ENCODE assay signal across 14 mouse cellular contexts in the genomic region with DNA sequence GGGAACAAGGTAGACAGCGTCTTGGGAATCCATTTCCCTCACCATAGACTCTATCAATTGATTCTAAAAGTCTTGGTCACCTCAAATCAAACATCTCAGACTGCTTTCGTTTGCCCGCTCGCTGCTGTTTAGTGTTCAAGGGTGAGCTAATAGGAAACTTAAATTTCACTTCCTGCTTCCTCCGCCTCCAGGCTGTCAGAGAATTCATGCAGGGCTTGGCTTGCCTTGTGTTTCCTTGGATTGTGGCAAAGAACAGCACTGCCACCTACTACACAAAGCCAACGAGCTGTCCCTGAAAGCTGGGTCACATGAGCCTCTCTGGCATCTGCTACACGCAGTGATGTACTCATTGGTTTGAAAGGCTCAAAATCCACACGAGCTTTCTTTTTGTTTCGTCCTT.
DNase-seq lines count a peak whose midpoint lies in the region; ATAC-seq and TF ChIP-seq lines count a peak whose summit lies in the region.
"Had no signal": no experiment of that assay in that cellular context is flagged by ENCODE, and none has a peak within 500 bp of the region (broad histone marks: within the 10 kb centered on the region; RNA-seq: fewer than 3 reads in every experiment).

No protein-coding gene starts in this region.

- no peak overlapping the region for H3K27ac ChIP-seq in forebrain, postnatal 0 days (ENCODE audit: low read depth, low read length)
- H3K27ac ChIP-seq in forebrain, embryonic 12.5 days: no peak overlapping the region
- peak overlapping the region; percentile 86 for H3K27ac ChIP-seq in spleen, adult 2 months (ENCODE audit: insufficient read depth, low read length)
- H3K27ac ChIP-seq: embryonic facial prominence, embryonic 12.5 days; heart, embryonic 13.5 days; hindbrain, embryonic 13.5 days had no signal

- TF ChIP-seq POLR2A in spleen, adult 2 months (IDR thresholded peaks at IDR 0.05; ENCODE audit: low read depth, low read length): no peak

- no peaks in the 10 kb centered on the region for H3K27me3 ChIP-seq in forebrain, postnatal 0 days (ENCODE audit: insufficient read depth, low read length)
- no peaks in the 10 kb centered on the region for H3K27me3 ChIP-seq in forebrain, embryonic 12.5 days
- H3K27me3 ChIP-seq in spleen, adult 2 months (ENCODE audit: control insufficient read depth, insufficient read depth, low read length): no peaks in the 10 kb centered on the region
- no peaks in the 10 kb centered on the region for H3K27me3 ChIP-seq in splenic B cell, adult 2 months (ENCODE audit: control insufficient read depth, insufficient read depth, low read length, poor library complexity, severe bottlenecking)
- H3K27me3 ChIP-seq: hindbrain, embryonic 13.5 days had no signal

- no peak overlapping the region for H3K4me2 ChIP-seq in forebrain, postnatal 0 days (ENCODE audit: low read depth)
- H3K4me2 ChIP-seq in forebrain, embryonic 12.5 days: no peak overlapping the region
- H3K4me2 ChIP-seq: embryonic facial prominence, embryonic 12.5 days; heart, embryonic 13.5 days; hindbrain, embryonic 13.5 days; liver, embryonic 11.5 days had no signal

- H3K9ac ChIP-seq in forebrain, postnatal 0 days: no peak overlapping the region
- no peak overlapping the region for H3K9ac ChIP-seq in forebrain, embryonic 12.5 days
- H3K9ac ChIP-seq: embryonic facial prominence, embryonic 12.5 days; heart, embryonic 13.5 days; hindbrain, embryonic 13.5 days had no signal

- no peaks in the 10 kb centered on the region for H3K4me1 ChIP-seq in forebrain, postnatal 0 days (ENCODE audit: insufficient read depth)
- peaks cover 3% of the 10 kb centered on the region; the same call in 1 of the 2 replicates for H3K4me1 ChIP-seq in forebrain, embryonic 12.5 days
- peaks cover 21% of the 10 kb centered on the region; the same call in 1 of the 2 replicates for H3K4me1 ChIP-seq in spleen, adult 2 months (ENCODE audit: control insufficient read depth, insufficient read depth, insufficient read length)
- H3K4me1 ChIP-seq: hindbrain, embryonic 13.5 days had no signal

- peak; percentile 32 for DNase-seq in forebrain, postnatal 0 days
- DNase-seq in spleen, adult 2 months (ENCODE audit: low read depth in 1 of 2, low spot score in 2 of 2): no peak
- DNase-seq in spleen, adult 12 weeks (ENCODE audit: low spot score): no peak
- DNase-seq in cerebellum, postnatal 14 days: peak; percentile 48 to 49
- peak; percentile 49 for DNase-seq in splenic B cell, adult 2 months (ENCODE audit: low read depth, low spot score)
- DNase-seq in adrenal gland, postnatal 4 days (ENCODE audit: low spot score in 2 of 2): no peak
- DNase-seq: right cerebral cortex, postnatal 4 days had no signal

- no peaks in the 10 kb centered on the region for H3K36me3 ChIP-seq in forebrain, postnatal 0 days (ENCODE audit: insufficient read depth)
- no peaks in the 10 kb centered on the region for H3K36me3 ChIP-seq in forebrain, embryonic 12.5 days (replicated peaks)
- H3K36me3 ChIP-seq in spleen, adult 2 months (ENCODE audit: control insufficient read depth, insufficient read depth, low read length): no peaks in the 10 kb centered on the region
- H3K36me3 ChIP-seq in splenic B cell, adult 2 months (ENCODE audit: control insufficient read depth, insufficient read depth, low read length, poor library complexity, severe bottlenecking): no peaks in the 10 kb centered on the region
- H3K36me3 ChIP-seq: embryonic facial prominence, embryonic 12.5 days; heart, embryonic 13.5 days; hindbrain, embryonic 13.5 days had no signal

- TF ChIP-seq CTCF in forebrain, postnatal 0 days (IDR thresholded peaks at IDR 0.05; ENCODE audit: low read depth): no peak
- no peak for TF ChIP-seq CTCF in spleen, adult 2 months (IDR thresholded peaks at IDR 0.05; ENCODE audit: extremely low read depth, insufficient read depth, insufficient read length, insufficient replicate concordance)

- peak; percentile 79 for ATAC-seq in forebrain, postnatal 0 days
- no peak for ATAC-seq in forebrain, embryonic 12.5 days (ENCODE audit: low FRiP score)
- ATAC-seq in monocyte, adult 5-6 weeks (replicated peaks; ENCODE audit: insufficient number of reproducible peaks, low FRiP score, low TSS enrichment, poor library complexity, severe bottlenecking): no peak
- ATAC-seq: forebrain, embryonic 14.5 days had no signal

- no peaks in the 10 kb centered on the region for H3K9me3 ChIP-seq in forebrain, postnatal 0 days (ENCODE audit: low read length)
- no peaks in the 10 kb centered on the region for H3K9me3 ChIP-seq in forebrain, embryonic 12.5 days
- H3K9me3 ChIP-seq: embryonic facial prominence, embryonic 12.5 days; heart, embryonic 13.5 days; hindbrain, embryonic 13.5 days had no signal

- WGBS in forebrain, postnatal 0 days: 68% methylated on average over 9 of the region's 9 CpGs
- 83% methylated on average over 9 of the region's 9 CpGs for WGBS in forebrain, embryonic 12.5 days
- 37% methylated on average over 9 of the region's 9 CpGs for WGBS in spleen, adult 2 months

- no peak overlapping the region for H3K4me3 ChIP-seq in forebrain, postnatal 0 days (ENCODE audit: low read depth, low read length)
- no peak overlapping the region for H3K4me3 ChIP-seq in forebrain, embryonic 12.5 days (replicated peaks)
- peak overlapping the region; percentile 23 for H3K4me3 ChIP-seq in spleen, adult 2 months (ENCODE audit: extremely low read depth, insufficient read depth, insufficient read length)
- H3K4me3 ChIP-seq: embryonic facial prominence, embryonic 12.5 days; heart, embryonic 13.5 days; hindbrain, embryonic 13.5 days had no signal

Comparison
In these comparisons a context has a peak if more than half of its experiments do, and no peak if none do; other contexts are left out.
1. DNase-seq: peak in forebrain, postnatal 0 days (single experiment), cerebellum, postnatal 14 days (2 of 2) and splenic B cell, adult 2 months (single experiment); none in spleen, adult 2 months (0 of 2), spleen, adult 12 weeks (single experiment) and adrenal gland, postnatal 4 days (0 of 2).